Comparison of ENCODE assay signal across 28 mouse cellular contexts in the genomic region with DNA sequence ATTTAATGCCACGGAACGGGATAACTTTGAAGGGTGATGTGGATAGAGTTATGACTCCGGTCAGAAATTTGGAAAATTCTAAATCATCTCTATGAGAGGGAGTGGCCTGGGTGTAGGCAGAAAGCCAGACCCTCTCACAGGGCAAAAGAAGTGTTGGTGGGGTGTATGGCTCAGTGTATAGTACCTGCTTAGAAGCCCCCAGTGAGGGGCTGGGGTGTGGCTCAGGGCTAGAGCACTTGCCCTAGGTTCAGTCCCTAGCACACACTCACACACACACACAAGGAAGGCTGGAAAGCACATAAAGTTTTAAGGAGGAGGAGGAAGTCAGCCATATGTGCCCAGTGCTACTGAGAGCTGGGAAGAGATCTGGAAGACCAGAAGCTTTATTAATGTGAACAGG. TPM values are rescaled to one million over a fixed set of nuclear protein-coding genes. Genes with fewer than 3 reads are reported as not detected.
A peak's percentile ranks its signal among the peaks of the same experiment; 100 is the strongest.
DNase-seq lines count a peak whose midpoint lies in the region; ATAC-seq and TF ChIP-seq lines count a peak whose summit lies in the region.
"Had no signal": no experiment of that assay in that cellular context is flagged by ENCODE, and none has a peak within 500 bp of the region (broad histone marks: within the 10 kb centered on the region; RNA-seq: fewer than 3 reads in every experiment).

No protein-coding gene starts in this region.

- intact Hi-C loops in gastrocnemius, adult 2 months (cut with DNase I) = no loop called here

- H3K27ac ChIP-seq in gastrocnemius, adult 2 months = peak overlapping the region; percentile 95
- no peak overlapping the region for H3K27ac ChIP-seq in kidney, postnatal 0 days
- H3K27ac ChIP-seq in kidney, adult 2 months (ENCODE audit: insufficient read depth, low read depth, low read length) = no peak overlapping the region
- no peak overlapping the region for H3K27ac ChIP-seq in CH12.LX (ENCODE audit: insufficient read depth, low read depth)
- H3K27ac ChIP-seq: embryonic facial prominence, embryonic 13.5 days; heart, embryonic 10.5 days; hindbrain, embryonic 12.5 days had no signal

- no peak overlapping the region for H3K4me2 ChIP-seq in kidney, postnatal 0 days (ENCODE audit: low read length)
- H3K4me2 ChIP-seq in CH12.LX (ENCODE audit: insufficient read depth, low read depth, poor library complexity, severe bottlenecking) = 0 out of 2 replicates have a peak overlapping the region, but pooled peaks have one; percentile 42
- H3K4me2 ChIP-seq: embryonic facial prominence, embryonic 13.5 days; hindbrain, embryonic 12.5 days had no signal

- H3K9ac ChIP-seq in kidney, postnatal 0 days (ENCODE audit: low read depth, low read length) = no peak overlapping the region
- no peak overlapping the region for H3K9ac ChIP-seq in CH12.LX (ENCODE audit: insufficient read depth, low read depth)
- H3K9ac ChIP-seq: embryonic facial prominence, embryonic 13.5 days; hindbrain, embryonic 12.5 days had no signal

- no peak for DNase-seq in gastrocnemius, adult 2 months
- no peak for DNase-seq in gastrocnemius, postnatal 10 days
- no peak for DNase-seq in kidney, postnatal 0 days (ENCODE audit: low spot score)
- no peak for DNase-seq in kidney, adult 2 months
- DNase-seq in A20 (ENCODE audit: low read depth, low spot score) (peak; percentile 41), CH12.LX (ENCODE audit: extremely low read depth) (no peak), liver (no peak)
- DNase-seq in spleen, adult 12 weeks (ENCODE audit: low spot score) = no peak
- DNase-seq: adrenal gland, postnatal 14 days; B cell, adult 2 months; cerebellum, adult 18-20 months; cerebellum, adult 9-11 months; cerebellum, postnatal 36 days; heart, adult 18-20 months; heart, postnatal 10 days; heart, postnatal 4 days had no signal

- peaks cover 3% of the 10 kb centered on the region; the same call in 1 of the 2 replicates for H3K4me1 ChIP-seq in kidney, postnatal 0 days (replicated peaks; ENCODE audit: insufficient read depth, low read length)
- no peaks in the 10 kb centered on the region for H3K4me1 ChIP-seq in kidney, adult 2 months (ENCODE audit: control insufficient read depth, insufficient read depth, low read length)
- H3K4me1 ChIP-seq in CH12.LX (ENCODE audit: control insufficient read depth in 1 of 2, insufficient read depth in 2 of 2) = peaks cover 0 to 4% of the 10 kb centered on the region in 2 experiments; a peak in 1 of 4 replicates

- dilution Hi-C loops in CH12.LX (cut with MboI; ENCODE audit: extremely low pct_ligation_motif_present, extremely low pct_unique_long_range_greater_than_20kb, low sequenced_read_pairs) = no loop called here

- peaks cover 44% of the 10 kb centered on the region for H3K27me3 ChIP-seq in kidney, postnatal 0 days (ENCODE audit: insufficient read depth, low read length)
- H3K27me3 ChIP-seq in kidney, adult 2 months (replicated peaks; ENCODE audit: control insufficient read depth, insufficient read depth, low read length) = no peaks in the 10 kb centered on the region
- H3K27me3 ChIP-seq in CH12.LX (replicated peaks) = no peaks in the 10 kb centered on the region

- ATAC-seq in kidney, postnatal 0 days (replicated peaks; ENCODE audit: low FRiP score, low read depth) = peak; percentile 47; the same call in 1 of the 2 replicates
- ATAC-seq: activated CD4-positive, CD25-positive, alpha-beta regulatory T cell, adult 4 months; CD4-positive, CD25-positive, alpha-beta regulatory T cell, adult 4 months; forebrain, embryonic 14.5 days; hindbrain, embryonic 16.5 days; Patski had no signal

- TF ChIP-seq CTCF in gastrocnemius, adult 2 months (IDR thresholded peaks at IDR 0.05) = no peak
- no peak for TF ChIP-seq CTCF in kidney, postnatal 0 days (IDR thresholded peaks at IDR 0.05; ENCODE audit: low read depth)
- no peak for TF ChIP-seq CTCF in kidney, adult 2 months (conservative IDR thresholded peaks at IDR 0.05; ENCODE audit: insufficient read depth, insufficient read length, low read depth, low read length)
- no peak for TF ChIP-seq CTCF in CH12.LX (conservative IDR thresholded peaks at IDR 0.05 in 1 of 2, IDR thresholded peaks at IDR 0.05 in 1 of 2; ENCODE audit: low read depth in 2 of 2, low read length in 2 of 2)

- no peak for TF ChIP-seq RAD21 in CH12.LX (IDR thresholded peaks at IDR 0.05; ENCODE audit: low read depth, low read length)

- TF ChIP-seq EP300 in CH12.LX (IDR thresholded peaks at IDR 0.05; ENCODE audit: low read length) = no peak

- H3K4me3 ChIP-seq in gastrocnemius, adult 2 months = peak overlapping the region; percentile 75
- H3K4me3 ChIP-seq in kidney, postnatal 0 days (replicated peaks; ENCODE audit: low read depth, low read length) = no peak overlapping the region
- no peak overlapping the region for H3K4me3 ChIP-seq in kidney, adult 2 months (ENCODE audit: insufficient read depth, low read depth, low read length)
- H3K4me3 ChIP-seq in CH12.LX (replicated peaks in 1 of 3; ENCODE audit: low read depth in 2 of 3, low read length in 2 of 3, poor library complexity in 1 of 3) = no peak overlapping the region
- H3K4me3 ChIP-seq: embryonic facial prominence, embryonic 13.5 days; heart, embryonic 10.5 days; hindbrain, embryonic 12.5 days had no signal

- no peaks in the 10 kb centered on the region for H3K9me3 ChIP-seq in kidney, postnatal 0 days (replicated peaks; ENCODE audit: low read length)
- H3K9me3 ChIP-seq in CH12.LX (replicated peaks; ENCODE audit: low read length) = no peaks in the 10 kb centered on the region
- H3K9me3 ChIP-seq: embryonic facial prominence, embryonic 13.5 days; heart, embryonic 10.5 days; hindbrain, embryonic 12.5 days had no signal

- no peak for TF ChIP-seq POLR2A in kidney, adult 2 months (IDR thresholded peaks at IDR 0.05; ENCODE audit: low read depth, low read length)
- TF ChIP-seq POLR2A in CH12.LX (IDR thresholded peaks at IDR 0.05; ENCODE audit: low read depth, low read length) = no peak

- WGBS in kidney, postnatal 0 days = 35% methylated on average over 3 of the region's 3 CpGs
- 24% methylated on average over 3 of the region's 3 CpGs for WGBS in kidney, adult 2 months

- in situ Hi-C loops in CH12.LX (cut with MboI; ENCODE audit: low pct_ligation_motif_present, low pct_unique_long_range_greater_than_20kb, low sequenced_read_pairs) = no loop called here

- H3K79me2 ChIP-seq in CH12.LX (replicated peaks; ENCODE audit: control insufficient read depth, extremely low read depth, insufficient read depth, poor library complexity, severe bottlenecking) = no peaks in the 10 kb centered on the region

- H3K36me3 ChIP-seq in kidney, postnatal 0 days (ENCODE audit: insufficient read depth, low read length) = no peaks in the 10 kb centered on the region
- no peaks in the 10 kb centered on the region for H3K36me3 ChIP-seq in kidney, adult 2 months (ENCODE audit: control insufficient read depth, insufficient read depth, low read length)
- H3K36me3 ChIP-seq in CH12.LX (replicated peaks in 1 of 2; ENCODE audit: control insufficient read depth in 1 of 2, insufficient read depth in 1 of 2, low read length in 1 of 2) = no peaks in the 10 kb centered on the region
- H3K36me3 ChIP-seq: embryonic facial prominence, embryonic 13.5 days; heart, embryonic 10.5 days; hindbrain, embryonic 12.5 days had no signal

TF ChIP-seq in CH12.LX, 34 proteins besides CTCF, POLR2A, EP300 and RAD21:
- TF ChIP-seq JUN (IDR thresholded peaks at IDR 0.05; ENCODE audit: insufficient read depth, low read depth, low read length) = no peak
- no peak for TF ChIP-seq KAT2A (IDR thresholded peaks at IDR 0.05; ENCODE audit: insufficient replicate concordance, low read length)
- no peak for TF ChIP-seq SIN3A (IDR thresholded peaks at IDR 0.05; ENCODE audit: low read length)
- TF ChIP-seq HCFC1 (IDR thresholded peaks at IDR 0.05; ENCODE audit: low read depth, low read length) = no peak
- TF ChIP-seq ETS1 (conservative IDR thresholded peaks at IDR 0.05; ENCODE audit: low read depth, low read length) = no peak
- TF ChIP-seq RCOR1 (conservative IDR thresholded peaks at IDR 0.05; ENCODE audit: low read depth, low read length) = no peak
- no peak for TF ChIP-seq TBP (conservative IDR thresholded peaks at IDR 0.05; ENCODE audit: low read depth, low read length)
- TF ChIP-seq POLR2AphosphoS2 (IDR thresholded peaks at IDR 0.05; ENCODE audit: low read depth, low read length) = no peak

RNA-seq across cellular contexts. Expression of gene Cacng6, which starts 2.7 kb away (rescaled TPM):
- 100 to 1,000 TPM; 102 to 120 TPM for total RNA-seq in gastrocnemius, adult 2 months (2021)
- total RNA-seq in gastrocnemius, postnatal 10 days (2021) = 10 to 100 TPM; 80.3 to 88.7 TPM
- polyA plus RNA-seq in kidney, postnatal 0 days (2015; fragmentation: Nextera tagmentation; extraction: Ambion mirVana) = 0.11 TPM in 1 of 2 replicates, not detected in the other
- polyA plus RNA-seq in kidney, adult 2 months (2012; rRNA removed) = 1.3 TPM in 1 of 2 replicates, not detected in the other
- total RNA-seq in CH12.LX (2012; rRNA removed) (0.13 TPM in 1 of 2 replicates, not detected in the other), CH12.LX (2014; rRNA removed) (not detected in 2 replicates)
- 0.19 TPM in 1 of 2 replicates, not detected in the other for polyA plus RNA-seq in CH12.LX (2012; ENCODE audit: insufficient read length, low read depth)
- total RNA-seq: adrenal gland, adult 18-20 months; adrenal gland, postnatal 14 days; MEL had no signal
- polyA plus RNA-seq: activated CD4-positive, CD25-positive, alpha-beta regulatory T cell, adult 4 months; CD4-positive, CD25-positive, alpha-beta regulatory T cell, adult 4 months; hindbrain, embryonic 16.5 days; Patski had no signal

RNA-seq across cellular contexts. Expression of gene Cacng8, which starts 30.8 kb away (rescaled TPM):
- total RNA-seq in gastrocnemius, adult 2 months (2021) = not detected
- under 1 TPM in 1 of 2 experiments, not detected in 1; 0.43 TPM for total RNA-seq in gastrocnemius, postnatal 10 days (2021)
- 0.67 and 1.1 TPM in 2 replicates for polyA plus RNA-seq in kidney, postnatal 0 days (2015; fragmentation: Nextera tagmentation; extraction: Ambion mirVana)
- polyA plus RNA-seq in kidney, adult 2 months (2012; rRNA removed) = 0.11 TPM in 1 of 2 replicates, not detected in the other
- total RNA-seq in CH12.LX (2012; rRNA removed) (0.50 and 0.51 TPM in 2 replicates), CH12.LX (2014; rRNA removed) (0.43 and 0.51 TPM in 2 replicates)
- polyA plus RNA-seq in CH12.LX (2012; ENCODE audit: insufficient read length, low read depth) = 1.2 and 1.7 TPM in 2 replicates
- total RNA-seq: gastrocnemius, adult 8-10 months; gastrocnemius, postnatal 4 days; heart, adult 18-20 months; heart, postnatal 10 days had no signal
- polyA plus RNA-seq: activated CD4-positive, CD25-positive, alpha-beta regulatory T cell, adult 4 months; CD4-positive, CD25-positive, alpha-beta regulatory T cell, adult 4 months had no signal

Comparison
In these comparisons a context has a peak if more than half of its experiments do, and no peak if none do; other contexts are left out.
1. RNA of gene Cacng6, which starts 2.7 kb away (total RNA-seq): 102 to 120 TPM in gastrocnemius, adult 2 months and 80.3 to 88.7 TPM in gastrocnemius, postnatal 10 days; 0.13 TPM in CH12.LX; every median in the first group is over 10 times any median in the second.